Mouse (Mus musculus) kidney, embryonic 15.5 days (tissue): ENCODE data around the gene Gli2. TPM values are rescaled to one million over a fixed set of nuclear protein-coding genes. Genes with fewer than 3 reads are reported as not detected.

Experiments
- ATAC-seq: fragments of 200-750 bp; cut with Nextera tagmentation; replicated peaks from 2 replicates; pipeline ENCODE4 v1.8.0; 2017; ENCODE audit warnings: moderate TSS enrichment; ENCODE audit not compliant: low FRiP score
- H3K27ac ChIP-seq: fragments of 300-500 bp; sonication (generic); 2 replicates; pipeline ENCODE4 v1.5.1; 2015; ENCODE audit warnings: mild to moderate bottlenecking, inconsistent platforms
- H3K27me3 ChIP-seq: fragments of 300-500 bp; sonication (generic); 2 replicates; pipeline ENCODE4 v1.6.1; 2015; ENCODE audit warnings: inconsistent platforms
- H3K36me3 ChIP-seq: fragments of 300-500 bp; sonication (generic); 2 replicates; pipeline ENCODE4 v1.6.1; 2015; ENCODE audit warnings: inconsistent platforms
- H3K4me1 ChIP-seq: fragments of 300-500 bp; sonication (generic); 2 replicates; pipeline ENCODE4 v1.6.1; 2015; ENCODE audit warnings: inconsistent platforms
- H3K4me2 ChIP-seq: fragments of 300-500 bp; sonication (generic); 2 replicates; pipeline ENCODE4 v1.6.1; 2015; ENCODE audit warnings: moderate library complexity, mild to moderate bottlenecking, inconsistent platforms
- H3K4me3 ChIP-seq: fragments of 300-500 bp; sonication (generic); replicated peaks from 2 replicates; pipeline ENCODE4 v1.5.1; 2015; ENCODE audit warnings: mild to moderate bottlenecking, inconsistent platforms
- H3K9ac ChIP-seq: fragments of 300-500 bp; sonication (generic); 2 replicates; pipeline ENCODE4 v1.6.1; 2015; ENCODE audit warnings: mild to moderate bottlenecking, inconsistent platforms
- H3K9me3 ChIP-seq: fragments of 300-500 bp; sonication (generic); replicated peaks from 2 replicates; pipeline ENCODE4 v1.6.1; 2016; ENCODE audit warnings: inconsistent platforms
- WGBS: fragments of 180-500 bp; shearing (Covaris S2); methylation state at CpG from one replicate; pipeline ENCODE4 v1.1.7; 2015; ENCODE audit warnings: mixed read lengths; 5-methylcytosine and 5-hydroxymethylcytosine counted together
- polyA plus RNA-seq: library from polyadenylated mRNA; unstranded; fragments of >200 nt; fragmentation: Nextera tagmentation; extraction: Ambion mirVana; gene quantifications from 2 replicates; pipeline ENCODE4 v1.2.1, GENCODE M21; 2015

Gli2 gene
- polyA plus RNA-seq, 1 experiment from 2014 or later: 6.5 TPM

DNA sequence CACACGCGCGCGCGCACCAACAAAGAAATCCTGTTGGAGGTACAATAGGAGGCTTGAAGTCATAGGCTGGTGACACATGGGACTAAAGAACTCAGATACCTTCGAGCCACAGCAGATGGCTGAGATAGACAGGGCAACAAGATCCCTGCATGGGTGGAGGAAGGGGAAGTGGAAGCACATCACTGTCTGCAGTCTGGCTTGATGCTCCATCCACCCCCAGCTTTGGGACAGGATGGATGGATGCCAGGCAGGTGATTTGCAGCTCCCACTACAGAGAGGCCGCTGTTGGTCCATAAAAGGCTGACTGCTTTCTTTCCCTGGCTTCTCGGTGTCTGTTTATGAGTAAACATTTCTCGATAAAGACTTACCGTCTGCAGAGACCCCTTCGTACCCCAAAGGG is 65.9 kb downstream of the Gli2 start:
- no peak for ATAC-seq
- no peak overlapping the region for H3K27ac ChIP-seq
- no peak overlapping the region for H3K4me2 ChIP-seq
- H3K27me3 ChIP-seq: peaks cover 47% of the 10 kb centered on the region
- WGBS: 67% methylated on average over 11 of the region's 11 CpGs
- H3K4me3 ChIP-seq: no peak overlapping the region
- H3K36me3 ChIP-seq: no peaks in the 10 kb centered on the region
- H3K9ac ChIP-seq: no peak overlapping the region
- H3K4me1 ChIP-seq: peaks cover 29% of the 10 kb centered on the region
- no peaks in the 10 kb centered on the region for H3K9me3 ChIP-seq

- 0 out of 2 replicates have a peak overlapping the region, but pooled peaks have one; percentile 49 for H3K4me2 ChIP-seq
- no peaks in the 10 kb centered on the region for H3K9me3 ChIP-seq
- no peak overlapping the region for H3K4me3 ChIP-seq
- 26% methylated on average over 2 of the region's 2 CpGs for WGBS
- H3K36me3 ChIP-seq: no peaks in the 10 kb centered on the region
- peak overlapping the region; percentile 93 for H3K27ac ChIP-seq
- peaks cover 28% of the 10 kb centered on the region for H3K27me3 ChIP-seq
- ATAC-seq: no peak
- H3K9ac ChIP-seq: no peak overlapping the region
- H3K4me1 ChIP-seq: peaks cover 53% of the 10 kb centered on the region
Measured at GRCm38 (mm10) chr1:118983389-118983788, 70.0 kb downstream of the Gli2 start.

DNA sequence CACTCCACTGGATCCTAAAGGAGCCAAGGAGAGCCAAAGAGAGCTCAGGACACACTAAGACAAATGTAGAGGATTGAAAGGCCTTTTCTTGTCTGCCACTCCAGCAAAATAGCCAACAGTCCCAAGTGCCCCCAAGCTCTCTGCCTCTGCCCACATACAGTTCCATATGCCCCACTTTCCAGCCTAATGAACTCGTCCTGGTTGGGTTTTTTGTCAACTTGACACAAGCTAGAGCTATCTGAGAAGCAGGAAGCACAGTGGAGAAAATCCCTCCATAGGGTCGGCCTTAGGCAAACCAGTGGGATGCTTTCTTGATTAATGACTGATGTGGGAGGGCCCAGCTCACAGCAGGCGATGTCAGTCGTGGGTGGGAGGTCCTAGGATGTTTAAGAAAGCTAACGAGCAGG is 70.6 kb downstream of the Gli2 start:
- Histone ChIP-seq H3K4me3 (no peak overlapping the region; the same call in 1 of the 2 replicates), H3K4me1 (peaks cover 50% of the 10 kb centered on the region), H3K27ac (peak overlapping the region; percentile 93), H3K27me3 (peaks cover 28% of the 10 kb centered on the region), H3K36me3 (no peaks in the 10 kb centered on the region), H3K4me2 (peak overlapping the region; percentile 49), H3K9me3 (no peaks in the 10 kb centered on the region), H3K9ac (no peak overlapping the region)
- peak; percentile 76 for ATAC-seq
- 2% methylated on average over 5 of the region's 5 CpGs for WGBS

- peak; percentile 88 for ATAC-seq
- Histone ChIP-seq H3K9me3 (no peaks in the 10 kb centered on the region), H3K4me2 (peak overlapping the region; percentile 49), H3K4me3 (peak overlapping the region; percentile 21), H3K36me3 (no peaks in the 10 kb centered on the region), H3K27me3 (peaks cover 28% of the 10 kb centered on the region), H3K9ac (0 out of 2 replicates have a peak overlapping the region, but pooled peaks have one; percentile 1), H3K4me1 (peaks cover 53% of the 10 kb centered on the region), H3K27ac (peak overlapping the region; percentile 93)
- 11% methylated on average over 16 of the region's 16 CpGs for WGBS
Measured at GRCm38 (mm10) chr1:118981943-118982804, 71.2 kb downstream of the Gli2 start.

GRCm38 (mm10) chr1:118980636-118981035 is 72.8 kb downstream of the Gli2 start:
- peaks cover 62% of the 10 kb centered on the region for H3K4me1 ChIP-seq
- 51% methylated on average over 7 of the region's 7 CpGs for WGBS
- no peak overlapping the region for H3K9ac ChIP-seq
- H3K27ac ChIP-seq: no peak overlapping the region
- H3K4me3 ChIP-seq: no peak overlapping the region
- peak overlapping the region; percentile 49; the same call in 1 of the 2 replicates for H3K4me2 ChIP-seq
- ATAC-seq: no peak
- H3K27me3 ChIP-seq: peaks cover 13% of the 10 kb centered on the region
- no peaks in the 10 kb centered on the region for H3K36me3 ChIP-seq
- H3K9me3 ChIP-seq: no peaks in the 10 kb centered on the region

DNA sequence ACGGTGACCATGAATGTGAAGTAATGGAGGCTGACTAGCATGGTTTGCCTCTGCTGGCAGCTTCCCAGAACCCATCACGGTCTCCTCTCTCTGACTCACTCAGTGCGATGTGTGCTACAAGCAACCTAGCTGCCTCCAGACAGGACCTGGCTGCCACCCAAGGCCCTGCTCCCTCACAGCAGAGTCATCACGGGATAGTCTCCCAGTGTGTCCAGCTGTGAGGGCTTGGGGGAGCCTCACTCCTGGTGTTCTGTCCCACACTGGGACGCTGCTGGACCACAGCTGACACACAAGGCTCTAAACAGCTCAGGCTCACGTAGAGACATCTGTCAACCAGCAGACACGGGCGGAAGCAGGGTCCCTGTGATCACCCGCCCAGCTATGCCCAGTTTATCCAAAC is 76.8 kb downstream of the Gli2 start:
- Histone ChIP-seq H3K27ac (peak overlapping the region; percentile 43), H3K9me3 (no peaks in the 10 kb centered on the region), H3K4me1 (peaks cover 27% of the 10 kb centered on the region), H3K36me3 (peaks cover 8% of the 10 kb centered on the region), H3K4me2 (no peak overlapping the region), H3K4me3 (no peak overlapping the region), H3K27me3 (no peaks in the 10 kb centered on the region), H3K9ac (no peak overlapping the region)
- 37% methylated on average over 9 of the region's 9 CpGs for WGBS
- ATAC-seq: peak; percentile 55

DNA sequence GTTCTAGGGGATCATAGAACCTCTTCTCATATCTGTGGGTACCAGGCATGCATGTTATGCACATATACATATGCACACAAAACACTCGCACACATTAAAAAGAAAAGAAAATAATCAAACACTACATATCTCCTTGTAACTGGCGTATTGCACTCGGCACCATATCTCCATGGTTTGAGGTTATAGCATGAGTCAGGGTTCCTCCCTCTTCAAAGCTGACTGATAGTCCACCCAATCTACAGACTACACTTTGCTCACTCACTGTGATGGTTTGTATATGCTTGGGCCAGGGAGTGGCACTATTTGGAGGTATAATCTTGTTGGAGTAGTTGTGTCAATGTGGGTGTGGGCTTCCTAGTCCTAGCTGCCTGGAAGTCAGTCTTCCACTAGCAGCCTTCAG is 78.0 kb downstream of the Gli2 start:
- Histone ChIP-seq H3K9me3 (0 out of 2 replicates have a peak, but pooled peaks cover under 1% of the 10 kb centered on the region), H3K4me2 (no peak overlapping the region), H3K27me3 (no peaks in the 10 kb centered on the region), H3K36me3 (peaks cover 12% of the 10 kb centered on the region), H3K4me3 (no peak overlapping the region), H3K9ac (no peak overlapping the region), H3K27ac (no peak overlapping the region), H3K4me1 (peaks cover 15% of the 10 kb centered on the region)
- ATAC-seq: no peak
- 93% methylated on average over 3 of the region's 3 CpGs for WGBS

- Histone ChIP-seq H3K4me1 (no peaks in the 10 kb centered on the region), H3K4me2 (no peak overlapping the region), H3K4me3 (no peak overlapping the region), H3K9ac (no peak overlapping the region), H3K27me3 (no peaks in the 10 kb centered on the region), H3K27ac (no peak overlapping the region), H3K36me3 (peaks cover 19% of the 10 kb centered on the region), H3K9me3 (peaks cover 5% of the 10 kb centered on the region; the same call in 1 of the 2 replicates)
- no peak for ATAC-seq
- 94% methylated on average over 3 of the region's 3 CpGs for WGBS
Measured at GRCm38 (mm10) chr1:118970068-118970467, 83.4 kb downstream of the Gli2 start.

DNA sequence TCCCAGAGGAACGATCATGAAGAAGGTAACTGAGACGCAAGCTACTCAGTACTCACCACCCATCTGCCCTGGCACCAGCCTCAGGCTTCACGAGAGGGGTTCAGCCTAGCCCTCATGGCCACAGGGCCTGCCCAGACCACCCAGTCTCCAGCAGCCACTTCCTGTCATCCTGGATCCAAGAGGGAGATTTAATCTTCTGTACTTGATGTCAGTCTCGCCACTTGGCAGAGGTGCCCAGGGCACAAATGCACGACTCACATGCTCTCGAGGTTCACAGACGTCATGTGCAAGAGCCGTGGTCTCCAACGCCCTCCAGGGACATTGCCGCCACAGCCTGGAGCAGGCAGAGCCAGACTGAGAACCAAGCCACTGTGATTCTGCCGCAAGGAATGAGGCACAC is 84.0 kb downstream of the Gli2 start:
- no peak for ATAC-seq
- Histone ChIP-seq H3K9ac (no peak overlapping the region), H3K36me3 (peaks cover 20% of the 10 kb centered on the region), H3K4me3 (no peak overlapping the region), H3K4me1 (no peaks in the 10 kb centered on the region), H3K27ac (no peak overlapping the region), H3K27me3 (no peaks in the 10 kb centered on the region), H3K4me2 (no peak overlapping the region), H3K9me3 (peaks cover 5% of the 10 kb centered on the region; the same call in 1 of the 2 replicates)
- 72% methylated on average over 11 of the region's 11 CpGs for WGBS

DNA sequence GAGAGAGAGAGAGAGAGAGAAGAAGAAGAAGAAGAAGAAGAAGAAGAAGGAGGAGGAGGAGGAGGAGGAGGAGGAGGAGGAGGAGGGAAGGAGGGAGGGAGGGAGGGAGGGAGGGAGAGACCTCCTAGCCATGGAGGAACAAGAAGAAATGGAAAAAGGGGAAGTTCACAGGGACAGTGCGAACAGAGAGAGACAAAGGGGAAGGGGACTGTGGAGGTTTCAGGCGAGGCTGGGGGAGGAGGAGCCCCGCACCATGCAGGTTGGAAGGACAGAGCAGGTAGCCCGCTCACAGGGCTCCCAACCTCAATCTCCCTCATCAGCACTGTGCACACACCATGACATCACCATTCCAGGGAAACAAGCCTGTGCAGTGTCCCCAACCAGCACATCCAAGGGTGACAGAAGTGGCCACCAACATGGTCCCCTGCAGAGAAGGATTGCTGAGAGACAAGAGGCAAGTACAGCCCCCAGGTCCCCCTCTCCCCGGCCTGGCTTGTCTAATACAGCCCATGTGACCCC is 84.7 kb downstream of the Gli2 start:
- 0 out of 2 replicates have a peak, but pooled peaks have one; percentile 57 for ATAC-seq

GRCm38 (mm10) chr1:118967976-118968375 is 85.4 kb downstream of the Gli2 start:
- H3K36me3 ChIP-seq: peaks cover 21% of the 10 kb centered on the region
- H3K27ac ChIP-seq: no peak overlapping the region
- ATAC-seq: no peak
- no peak overlapping the region for H3K4me2 ChIP-seq
- peaks cover 5% of the 10 kb centered on the region; the same call in 1 of the 2 replicates for H3K9me3 ChIP-seq
- H3K4me1 ChIP-seq: no peaks in the 10 kb centered on the region
- no peak overlapping the region for H3K4me3 ChIP-seq
- H3K9ac ChIP-seq: no peak overlapping the region
- WGBS: 92% methylated on average over 3 of the region's 3 CpGs
- H3K27me3 ChIP-seq: no peaks in the 10 kb centered on the region

More for the DNA sequence above, 84.7 kb downstream of the Gli2 start:
- Histone ChIP-seq H3K9me3 (peaks cover 5% of the 10 kb centered on the region; the same call in 1 of the 2 replicates), H3K36me3 (peaks cover 27% of the 10 kb centered on the region), H3K9ac (no peak overlapping the region), H3K4me1 (no peaks in the 10 kb centered on the region), H3K4me2 (no peak overlapping the region), H3K27ac (no peak overlapping the region), H3K4me3 (no peak overlapping the region), H3K27me3 (no peaks in the 10 kb centered on the region)
- WGBS: 78% methylated on average over 5 of the region's 5 CpGs

DNA sequence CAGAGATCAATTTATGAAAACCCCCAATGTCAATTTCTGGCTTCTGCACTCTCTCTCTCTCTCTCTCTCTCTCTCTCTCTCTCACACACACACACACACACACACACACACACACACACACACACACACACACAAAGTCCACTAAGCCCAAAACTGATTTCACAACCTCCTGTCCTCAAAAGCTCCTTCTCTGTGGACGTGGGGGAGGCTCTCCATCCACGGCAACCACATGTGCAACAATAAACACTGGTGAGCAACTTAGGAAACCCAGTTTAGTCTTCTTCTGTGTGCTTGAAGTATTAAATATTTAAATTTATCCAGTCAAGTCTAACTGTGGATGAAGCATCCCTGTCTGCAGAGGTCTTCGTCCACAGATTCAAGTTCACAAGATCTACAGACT is 86.1 kb downstream of the Gli2 start:
- no peak overlapping the region for H3K4me3 ChIP-seq
- WGBS: 68% methylated on average over 3 of the region's 3 CpGs
- no peaks in the 10 kb centered on the region for H3K4me1 ChIP-seq
- H3K27me3 ChIP-seq: no peaks in the 10 kb centered on the region
- no peak overlapping the region for H3K4me2 ChIP-seq
- no peak overlapping the region for H3K27ac ChIP-seq
- ATAC-seq: no peak
- H3K9ac ChIP-seq: no peak overlapping the region
- peaks cover 19% of the 10 kb centered on the region for H3K36me3 ChIP-seq
- H3K9me3 ChIP-seq: peaks cover 5% of the 10 kb centered on the region; the same call in 1 of the 2 replicates
